Mouse (Mus musculus): Measurements from ENCODE around the gene Nckap5.

GRCm38 (mm10) chr1:126806994-126807611 is 23.5 kb downstream of the Nckap5 start:
- no peak for TF ChIP-seq CTCF (IDR thresholded peaks at IDR 0.05; ENCODE audit: insufficient read depth, low read length)
- no peak for TF ChIP-seq POLR2A (IDR thresholded peaks at IDR 0.05; ENCODE audit: borderline replicate concordance, extremely low read depth, low read depth, low read length)
